Mouse (Mus musculus) myocyte (in vitro differentiated cells): ENCODE results near the gene 1700088E04Rik.

ENCODE experiments used
- E2F4 ChIP-seq: IDR thresholded peaks from one replicate; pipeline ENCODE4 v1.6.1; 2011; ENCODE audit warnings: mild to moderate bottlenecking, control low read depth, moderate library complexity; ENCODE audit not compliant: insufficient read depth
- MAX ChIP-seq: IDR thresholded peaks from one replicate; pipeline ENCODE4 v1.6.1; 2011; ENCODE audit warnings: low read depth, mild to moderate bottlenecking, control low read depth
- MYOG ChIP-seq, 3 experiments: IDR thresholded peaks; one replicate each; pipeline ENCODE4 v1.6.1; 2011; ENCODE audit warnings: control low read depth in 2 of 3, low read depth in 2 of 3, mild to moderate bottlenecking in 2 of 3; ENCODE audit not compliant: insufficient read length in 2 of 3, control insufficient read depth in 1 of 3, insufficient read depth in 1 of 3
- POLR2A ChIP-seq: IDR thresholded peaks from one replicate; pipeline ENCODE4 v1.6.1; 2011; ENCODE audit warnings: low read depth, mild to moderate bottlenecking, control low read depth, moderate library complexity; ENCODE audit not compliant: insufficient read length
- POLR2AphosphoS2 ChIP-seq: IDR thresholded peaks from one replicate; pipeline ENCODE4 v1.6.1; 2011; ENCODE audit warnings: low read depth, control low read depth; ENCODE audit not compliant: insufficient read length
- REST ChIP-seq: IDR thresholded peaks from one replicate; pipeline ENCODE4 v1.6.1; 2011; ENCODE audit warnings: mild to moderate bottlenecking, control low read depth, moderate library complexity; ENCODE audit not compliant: insufficient read depth, insufficient read length
- SRF ChIP-seq: IDR thresholded peaks from one replicate; pipeline ENCODE4 v1.6.1; 2011; ENCODE audit warnings: low read depth; ENCODE audit not compliant: control insufficient read depth, insufficient read length
- USF1 ChIP-seq: IDR thresholded peaks from one replicate; pipeline ENCODE4 v1.6.1; 2011; ENCODE audit warnings: low read depth, mild to moderate bottlenecking, control low read depth, moderate library complexity

- TF ChIP-seq SRF (no peak), USF1 (no peak), POLR2A (no peak), E2F4 (no peak), MAX (no peak), POLR2AphosphoS2 (no peak), REST (no peak), MYOG (IDR thresholded peaks at IDR 0.05; ENCODE audit: control insufficient read depth in 1 of 3, insufficient read depth in 1 of 3, insufficient read length in 2 of 3, low read depth in 2 of 3) (no peak)
Measured at GRCm38 (mm10) chr15:79101531-79101930, 39.5 kb downstream of the 1700088E04Rik start.
